ENCODE assay signal across 8 mouse cellular contexts in genomic region chr3:95105121-95105520, GRCm38 (mm10). TPM values are rescaled to one million over a fixed set of nuclear protein-coding genes. Genes with fewer than 3 reads are reported as not detected.
A peak's percentile ranks its signal among the peaks of the same experiment; 100 is the strongest.
DNase-seq lines count a peak whose midpoint lies in the region; ATAC-seq lines count a peak whose summit lies in the region.

No protein-coding gene starts in this region.

- peak overlapping the region; percentile 83 for H3K4me2 ChIP-seq in hindbrain, embryonic 13.5 days
- peak overlapping the region; percentile 75 for H3K4me2 ChIP-seq in midbrain, embryonic 11.5 days

- peak overlapping the region; percentile 39 for H3K4me3 ChIP-seq in brown adipose tissue, adult 24 weeks (ENCODE audit: insufficient read depth, low read depth, low read length)
- peak overlapping the region; percentile 71 for H3K4me3 ChIP-seq in hindbrain, embryonic 13.5 days
- peak overlapping the region; percentile 96 for H3K4me3 ChIP-seq in midbrain, embryonic 11.5 days (ENCODE audit: low read depth, low read length)

- ATAC-seq in hindbrain, embryonic 13.5 days (ENCODE audit: low FRiP score) = no peak
- ATAC-seq in midbrain, embryonic 11.5 days (ENCODE audit: low FRiP score) = no peak

- H3K27ac ChIP-seq in brown adipose tissue, adult 24 weeks (replicated peaks; ENCODE audit: low read depth, low read length) = 0 out of 2 replicates have a peak overlapping the region, but pooled peaks have one; percentile 34
- H3K27ac ChIP-seq in hindbrain, embryonic 13.5 days = no peak overlapping the region
- H3K27ac ChIP-seq in midbrain, embryonic 11.5 days (ENCODE audit: low read depth, low read length) = no peak overlapping the region

- peak; percentile 70 to 76 for DNase-seq in layer of hippocampus, adult 18-20 months (ENCODE audit: low spot score in 2 of 2)
- DNase-seq in layer of hippocampus, postnatal 10 days (ENCODE audit: low spot score in 2 of 2) = no peak
- no peak for DNase-seq in midbrain, embryonic 11.5 days (ENCODE audit: low spot score, missing footprints)
- no peak for DNase-seq in ovary, postnatal 36 days (ENCODE audit: low spot score)
- no peak for DNase-seq in thymus, postnatal 4 days
- DNase-seq in embryo, embryonic 9.5 days (ENCODE audit: extremely low spot score) = no peak

- peak overlapping the region; percentile 91 for H3K9ac ChIP-seq in hindbrain, embryonic 13.5 days
- no peak overlapping the region for H3K9ac ChIP-seq in midbrain, embryonic 11.5 days (ENCODE audit: low read length)

- no peaks in the 10 kb centered on the region for H3K9me3 ChIP-seq in hindbrain, embryonic 13.5 days
- no peaks in the 10 kb centered on the region for H3K9me3 ChIP-seq in midbrain, embryonic 11.5 days (ENCODE audit: control insufficient read depth, low read length)

- 0 out of 2 replicates have a peak, but pooled peaks cover 3% of the 10 kb centered on the region for H3K36me3 ChIP-seq in hindbrain, embryonic 13.5 days
- no peaks in the 10 kb centered on the region for H3K36me3 ChIP-seq in midbrain, embryonic 11.5 days (ENCODE audit: control insufficient read depth, insufficient read depth, low read length)

- H3K4me1 ChIP-seq in brown adipose tissue, adult 24 weeks (ENCODE audit: control insufficient read depth, insufficient read depth, insufficient read length, low read length) = no peaks in the 10 kb centered on the region
- H3K4me1 ChIP-seq in hindbrain, embryonic 13.5 days (replicated peaks) = peaks cover 21% of the 10 kb centered on the region
- H3K4me1 ChIP-seq in midbrain, embryonic 11.5 days (ENCODE audit: control insufficient read depth, insufficient read depth, low read length) = peaks cover 10% of the 10 kb centered on the region

- no peaks in the 10 kb centered on the region for H3K27me3 ChIP-seq in hindbrain, embryonic 13.5 days
- no peaks in the 10 kb centered on the region for H3K27me3 ChIP-seq in midbrain, embryonic 11.5 days (ENCODE audit: control insufficient read depth, insufficient read depth, low read length)

- 75% methylated on average over 4 of the region's 4 CpGs for WGBS in hindbrain, embryonic 13.5 days
- 78% methylated on average over 4 of the region's 4 CpGs for WGBS in midbrain, embryonic 11.5 days

RNA-seq across cellular contexts. Expression of gene Pip5k1a, which starts 1.6 kb away (rescaled TPM):
- 10 to 100 TPM; 69.1 to 71.7 TPM for total RNA-seq in layer of hippocampus, adult 18-20 months (2021)
- 10 to 100 TPM; 34.5 to 41.9 TPM for total RNA-seq in layer of hippocampus, postnatal 10 days (2021)
- polyA plus RNA-seq in brown adipose tissue, adult 24 weeks (2012; ENCODE audit: insufficient read depth, insufficient read length, missing spikeins) = 12.7 and 14.5 TPM in 2 replicates
- 15.4 and 16.7 TPM in 2 replicates for polyA plus RNA-seq in hindbrain, embryonic 13.5 days (2015; fragmentation: Nextera tagmentation; extraction: Ambion mirVana)
- 13.2 and 15.1 TPM in 2 replicates for polyA plus RNA-seq in midbrain, embryonic 11.5 days (2014; fragmentation: Nextera tagmentation; extraction: Ambion mirVana)

RNA-seq across cellular contexts. Expression of gene Vps72, which starts 5.7 kb away (rescaled TPM):
- 10 to 100 TPM; 46.7 to 48.2 TPM for total RNA-seq in layer of hippocampus, adult 18-20 months (2021)
- total RNA-seq in layer of hippocampus, postnatal 10 days (2021) = 10 to 100 TPM; 44.4 to 47.7 TPM
- polyA plus RNA-seq in brown adipose tissue, adult 24 weeks (2012; ENCODE audit: insufficient read depth, insufficient read length, missing spikeins) = 18.8 and 26.2 TPM in 2 replicates
- 219 and 221 TPM in 2 replicates for polyA plus RNA-seq in hindbrain, embryonic 13.5 days (2015; fragmentation: Nextera tagmentation; extraction: Ambion mirVana)
- 221 and 238 TPM in 2 replicates for polyA plus RNA-seq in midbrain, embryonic 11.5 days (2014; fragmentation: Nextera tagmentation; extraction: Ambion mirVana)

RNA-seq across cellular contexts. Expression of gene Tmod4, which starts 19.2 kb away (rescaled TPM):
- under 1 TPM; 0.48 to 0.82 TPM for total RNA-seq in layer of hippocampus, adult 18-20 months (2021)
- under 1 TPM in 1 of 2 experiments, not detected in 1; 0.85 TPM for total RNA-seq in layer of hippocampus, postnatal 10 days (2021)
- 7.3 and 12.4 TPM in 2 replicates for polyA plus RNA-seq in brown adipose tissue, adult 24 weeks (2012; ENCODE audit: insufficient read depth, insufficient read length, missing spikeins)
- 0.99 and 1.5 TPM in 2 replicates for polyA plus RNA-seq in hindbrain, embryonic 13.5 days (2015; fragmentation: Nextera tagmentation; extraction: Ambion mirVana)
- 0.97 TPM in 1 of 2 replicates, not detected in the other for polyA plus RNA-seq in midbrain, embryonic 11.5 days (2014; fragmentation: Nextera tagmentation; extraction: Ambion mirVana)

RNA-seq across cellular contexts. Expression of gene Scnm1, which starts 28.7 kb away (rescaled TPM):
- 10 to 100 TPM; 43.5 to 48.9 TPM for total RNA-seq in layer of hippocampus, adult 18-20 months (2021)
- 10 to 100 TPM; 37.5 to 41.8 TPM for total RNA-seq in layer of hippocampus, postnatal 10 days (2021)
- 34.7 and 62.1 TPM in 2 replicates for polyA plus RNA-seq in brown adipose tissue, adult 24 weeks (2012; ENCODE audit: insufficient read depth, insufficient read length, missing spikeins)
- 95.9 and 97.1 TPM in 2 replicates for polyA plus RNA-seq in hindbrain, embryonic 13.5 days (2015; fragmentation: Nextera tagmentation; extraction: Ambion mirVana)
- polyA plus RNA-seq in midbrain, embryonic 11.5 days (2014; fragmentation: Nextera tagmentation; extraction: Ambion mirVana) = 84.9 and 86.3 TPM in 2 replicates

RNA-seq across cellular contexts. Expression of gene Lysmd1, which starts 28.8 kb away (rescaled TPM):
- 10 to 100 TPM; 16.1 to 16.5 TPM for total RNA-seq in layer of hippocampus, adult 18-20 months (2021)
- 10 to 100 TPM; 22.4 to 24.6 TPM for total RNA-seq in layer of hippocampus, postnatal 10 days (2021)
- 7.3 and 7.6 TPM in 2 replicates for polyA plus RNA-seq in brown adipose tissue, adult 24 weeks (2012; ENCODE audit: insufficient read depth, insufficient read length, missing spikeins)
- 36.8 and 38.4 TPM in 2 replicates for polyA plus RNA-seq in hindbrain, embryonic 13.5 days (2015; fragmentation: Nextera tagmentation; extraction: Ambion mirVana)
- 16.1 and 17.4 TPM in 2 replicates for polyA plus RNA-seq in midbrain, embryonic 11.5 days (2014; fragmentation: Nextera tagmentation; extraction: Ambion mirVana)

Comparison
In these comparisons a context has a peak if more than half of its experiments do, and no peak if none do; other contexts are left out.
1. DNase-seq: peak in layer of hippocampus, adult 18-20 months (2 of 2); none in layer of hippocampus, postnatal 10 days (0 of 2), midbrain, embryonic 11.5 days (single experiment), ovary, postnatal 36 days (single experiment), thymus, postnatal 4 days (single experiment) and embryo, embryonic 9.5 days (single experiment).
2. H3K4me3 ChIP-seq: peak in every context shown above with its lines; median percentile 96 in midbrain, embryonic 11.5 days; 71 in hindbrain, embryonic 13.5 days; 39 in brown adipose tissue, adult 24 weeks.